Mouse (Mus musculus): Measurements from ENCODE around the gene Fcrla. TPM values are rescaled to one million over a fixed set of nuclear protein-coding genes. Genes with fewer than 3 reads are reported as not detected.
"Not testable (repeated sequence)": the region's sequence is repeated elsewhere in the genome, so short reads cannot be mapped to it uniquely, and the experiment has no call there.

The Fcrla gene
- under 1 TPM in 1 of 2 experiments, not detected in 1; 0.31 TPM for total RNA-seq (2021)
- long read RNA-seq, experiment 1 = 0 reads
- long read RNA-seq, experiment 2 = 0 reads

- intact Hi-C loops (cut with DNase I; ENCODE audit: low total_unique reads) = no loop called here
Measured at GRCm38 (mm10) chr1:170927378-170927777, at the start of gene Fcrla. Fcrla (minus strand) TSS chr1:170927583.

GRCm38 (mm10) chr1:170976447-170976846, 49.1 kb upstream of the Fcrla start, which contains the start of gene Fcgr2b:
Fcgr2b (minus strand) TSS chr1:170976547.
- no peak for DNase-seq
- intact Hi-C loops (cut with DNase I; ENCODE audit: low total_unique reads) = no loop called here

More at GRCm38 (mm10) chr1:170927378-170927777, at the start of gene Fcrla:
- no peak for DNase-seq

- intact Hi-C loops (cut with DNase I; ENCODE audit: low total_unique reads) = no loop called here
- DNase-seq = no peak
Measured at GRCm38 (mm10) chr1:170975751-170976161, 48.4 kb upstream of the Fcrla start.

- intact Hi-C loops (cut with DNase I; ENCODE audit: low total_unique reads) = not testable (repeated sequence)
Measured at GRCm38 (mm10) chr1:170975350-170975749, 48.0 kb upstream of the Fcrla start.

GRCm38 (mm10) chr1:170974736-170975135, 47.4 kb upstream of the Fcrla start:
- intact Hi-C loops (cut with DNase I; ENCODE audit: low total_unique reads) = no loop called here
- DNase-seq = no peak

More at GRCm38 (mm10) chr1:170975350-170975749, 48.0 kb upstream of the Fcrla start:
- DNase-seq = not testable (repeated sequence)

- intact Hi-C loops (cut with DNase I; ENCODE audit: low total_unique reads) = no loop called here
- DNase-seq = no peak
Measured at GRCm38 (mm10) chr1:170974171-170974570, 46.8 kb upstream of the Fcrla start.

GRCm38 (mm10) chr1:170972936-170973335, 45.6 kb upstream of the Fcrla start:
- intact Hi-C loops (cut with DNase I; ENCODE audit: low total_unique reads) = no loop called here
- DNase-seq = no peak

- DNase-seq = no peak
- intact Hi-C loops (cut with DNase I; ENCODE audit: low total_unique reads) = no loop called here
Measured at GRCm38 (mm10) chr1:170972494-170972893, 45.1 kb upstream of the Fcrla start.

GRCm38 (mm10) chr1:170968576-170968975, 41.2 kb upstream of the Fcrla start:
- no peak for DNase-seq
- intact Hi-C loops (cut with DNase I; ENCODE audit: low total_unique reads) = no loop called here

- DNase-seq = no peak
- intact Hi-C loops (cut with DNase I; ENCODE audit: low total_unique reads) = no loop called here
Measured at GRCm38 (mm10) chr1:170967581-170967980, 40.2 kb upstream of the Fcrla start.

- no peak for DNase-seq
- intact Hi-C loops (cut with DNase I; ENCODE audit: low total_unique reads) = no loop called here
Measured at GRCm38 (mm10) chr1:170963087-170963486, 35.7 kb upstream of the Fcrla start.

GRCm38 (mm10) chr1:170962301-170962700, 34.9 kb upstream of the Fcrla start:
- no peak for DNase-seq
- intact Hi-C loops (cut with DNase I; ENCODE audit: low total_unique reads) = no loop called here

- intact Hi-C loops (cut with DNase I; ENCODE audit: low total_unique reads) = no loop called here
- DNase-seq = no peak
Measured at GRCm38 (mm10) chr1:170961101-170961500, 33.7 kb upstream of the Fcrla start.

- intact Hi-C loops (cut with DNase I; ENCODE audit: low total_unique reads) = no loop called here
- DNase-seq = no peak
Measured at GRCm38 (mm10) chr1:170959791-170960190, 32.4 kb upstream of the Fcrla start.

- DNase-seq = no peak
- intact Hi-C loops (cut with DNase I; ENCODE audit: low total_unique reads) = no loop called here
Measured at GRCm38 (mm10) chr1:170958225-170958624, 30.8 kb upstream of the Fcrla start.

- intact Hi-C loops (cut with DNase I; ENCODE audit: low total_unique reads) = no loop called here
- DNase-seq = no peak
Measured at GRCm38 (mm10) chr1:170953192-170953591, 25.8 kb upstream of the Fcrla start.

- intact Hi-C loops (cut with DNase I; ENCODE audit: low total_unique reads) = no loop called here
- DNase-seq = no peak
Measured at GRCm38 (mm10) chr1:170950772-170951171, 23.4 kb upstream of the Fcrla start.

- DNase-seq; intact Hi-C loops (cut with DNase I; ENCODE audit: low total_unique reads): not testable (repeated sequence)
Measured at GRCm38 (mm10) chr1:170944908-170945307, 17.5 kb upstream of the Fcrla start.

GRCm38 (mm10) chr1:170944151-170944550, 16.8 kb upstream of the Fcrla start:
- DNase-seq; intact Hi-C loops (cut with DNase I; ENCODE audit: low total_unique reads): not testable (repeated sequence)

GRCm38 (mm10) chr1:170939255-170939654, 11.9 kb upstream of the Fcrla start:
- DNase-seq = no peak
- intact Hi-C loops (cut with DNase I; ENCODE audit: low total_unique reads) = no loop called here

- intact Hi-C loops (cut with DNase I; ENCODE audit: low total_unique reads) = no loop called here
- no peak for DNase-seq
Measured at GRCm38 (mm10) chr1:170934383-170934782, 7.0 kb upstream of the Fcrla start.

- intact Hi-C loops (cut with DNase I; ENCODE audit: low total_unique reads) = no loop called here
- DNase-seq = no peak
Measured at GRCm38 (mm10) chr1:170933940-170934339, 6.6 kb upstream of the Fcrla start.

Measured in gastrocnemius, postnatal 14 days (tissue).